Mouse (Mus musculus) liver, embryonic 14.5 days (tissue): ENCODE measurements around the gene Scn2b.

ENCODE experiments used
- CTCF ChIP-seq: IDR thresholded peaks from 2 replicates; pipeline ENCODE4 v1.5.1; 2016; ENCODE audit warnings: antibody characterized with exemption, low read depth, control low read depth
- EP300 ChIP-seq: IDR thresholded peaks from 2 replicates; pipeline ENCODE4 v1.6.1; 2016; ENCODE audit warnings: antibody characterized with exemption, low read depth

DNA sequence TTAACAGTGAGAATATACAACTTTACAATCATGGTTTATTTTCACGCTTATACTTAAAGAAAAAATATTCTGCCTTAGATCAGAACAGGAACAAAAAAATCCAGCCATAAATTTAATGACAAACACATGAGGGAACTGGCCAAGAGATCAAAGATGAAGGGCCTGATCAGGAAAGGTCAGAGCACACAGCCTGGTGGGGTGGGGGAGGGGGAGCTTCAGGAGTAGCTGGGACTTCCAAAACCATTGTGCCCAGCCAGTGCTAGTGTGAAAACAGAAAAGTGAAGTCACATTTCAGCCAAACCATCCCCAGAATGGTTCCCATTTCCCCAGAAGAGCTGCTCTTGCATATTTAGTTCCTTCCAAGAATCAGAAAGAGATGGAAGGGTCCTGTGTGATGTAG, 15.1 kb upstream of the Scn2b start:
- TF ChIP-seq CTCF, result no peak
- TF ChIP-seq EP300, result no peak
